Mouse (Mus musculus): ENCODE results near the gene Mical2. TPM values are rescaled to one million over a fixed set of nuclear protein-coding genes. Genes with fewer than 3 reads are reported as not detected.
A peak's percentile ranks its signal among the peaks of the same experiment; 100 is the strongest.

Mical2 gene
- polyA plus RNA-seq, 1 experiment from 2014 or later, result 5.3 TPM

DNA sequence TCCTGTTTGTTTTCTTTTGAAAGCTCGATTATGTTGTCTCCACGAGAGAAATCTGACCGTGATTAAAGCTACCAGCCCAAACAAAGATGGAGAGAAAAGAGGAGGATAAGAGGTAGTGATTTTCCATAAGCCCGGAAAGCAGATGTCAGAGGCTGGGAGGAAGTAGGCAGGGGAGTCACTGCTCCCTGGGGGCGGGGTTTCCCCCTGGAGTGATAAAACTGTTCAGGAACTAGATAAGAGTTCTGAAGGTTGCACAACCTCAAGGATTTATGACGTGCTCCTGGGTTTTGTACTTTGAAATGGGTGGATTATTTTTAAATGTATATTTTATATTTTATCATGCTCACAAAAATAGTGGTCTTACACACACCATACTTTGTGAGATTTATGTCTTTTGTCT lies 8.4 kb upstream of the Mical2 start:
- no peaks in the 10 kb centered on the region for H3K36me3 ChIP-seq (ENCODE audit: control insufficient read depth, insufficient read depth, low read length)
- H3K27me3 ChIP-seq (ENCODE audit: control insufficient read depth, insufficient read depth, low read length), result no peaks in the 10 kb centered on the region
- no peak overlapping the region for H3K9ac ChIP-seq (replicated peaks; ENCODE audit: low read depth, low read length)
- WGBS, result 65% methylated on average over 6 of the region's 6 CpGs
- no peak for ATAC-seq (ENCODE audit: low read depth)
- no peak overlapping the region for H3K4me2 ChIP-seq (ENCODE audit: low read depth, low read length)
- no peaks in the 10 kb centered on the region for H3K9me3 ChIP-seq (ENCODE audit: control insufficient read depth, low read length)
- peaks cover 10% of the 10 kb centered on the region; the same call in 1 of the 2 replicates for H3K4me1 ChIP-seq (ENCODE audit: control insufficient read depth, insufficient read depth, low read length)
- H3K4me3 ChIP-seq (ENCODE audit: low read depth, low read length), result no peak overlapping the region
- no peak overlapping the region for H3K27ac ChIP-seq (ENCODE audit: low read depth, low read length)

GRCm38 (mm10) chr7:112222733-112223524 lies 2.7 kb upstream of the Mical2 start:
- ATAC-seq (ENCODE audit: low read depth), result no peak
- no peak overlapping the region for H3K4me3 ChIP-seq (ENCODE audit: low read depth, low read length)
- no peaks in the 10 kb centered on the region for H3K9me3 ChIP-seq (ENCODE audit: control insufficient read depth, low read length)
- H3K27me3 ChIP-seq (ENCODE audit: control insufficient read depth, insufficient read depth, low read length), result peaks cover 23% of the 10 kb centered on the region
- H3K27ac ChIP-seq (ENCODE audit: low read depth, low read length), result no peak overlapping the region
- H3K4me2 ChIP-seq (ENCODE audit: low read depth, low read length), result no peak overlapping the region
- 68% methylated on average over 7 of the region's 7 CpGs for WGBS
- H3K9ac ChIP-seq (replicated peaks; ENCODE audit: low read depth, low read length), result no peak overlapping the region
- no peaks in the 10 kb centered on the region for H3K36me3 ChIP-seq (ENCODE audit: control insufficient read depth, insufficient read depth, low read length)
- peaks cover 5% of the 10 kb centered on the region for H3K4me1 ChIP-seq (ENCODE audit: control insufficient read depth, insufficient read depth, low read length)

DNA sequence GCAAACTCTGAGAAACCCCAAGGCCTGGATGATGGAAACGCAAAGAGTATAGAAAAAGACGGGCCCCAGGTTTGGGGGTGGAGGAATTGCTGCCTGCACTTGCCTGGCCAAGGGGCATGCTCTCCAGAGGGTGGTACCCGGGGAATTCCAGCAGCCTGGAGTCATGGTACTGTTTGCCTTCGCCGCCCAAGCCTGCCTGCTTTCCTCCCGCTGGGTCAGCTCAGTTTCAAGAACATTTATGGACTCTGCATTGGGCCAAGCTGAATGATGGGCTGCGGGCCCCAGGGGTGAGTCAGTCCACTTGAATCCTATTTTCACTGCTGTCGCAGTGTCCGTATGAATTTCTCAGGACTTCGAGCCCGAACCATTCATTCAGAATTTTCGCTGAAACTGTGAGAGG lies 802 bp upstream of the Mical2 start:
- no peak overlapping the region for H3K4me3 ChIP-seq (ENCODE audit: low read depth, low read length)
- H3K4me2 ChIP-seq (ENCODE audit: low read depth, low read length), result peak overlapping the region; percentile 97; the same call in 1 of the 2 replicates
- no peak overlapping the region for H3K9ac ChIP-seq (replicated peaks; ENCODE audit: low read depth, low read length)
- ATAC-seq (ENCODE audit: low read depth), result no peak
- 61% methylated on average over 12 of the region's 12 CpGs for WGBS
- peaks cover 5% of the 10 kb centered on the region for H3K4me1 ChIP-seq (ENCODE audit: control insufficient read depth, insufficient read depth, low read length)
- no peaks in the 10 kb centered on the region for H3K36me3 ChIP-seq (ENCODE audit: control insufficient read depth, insufficient read depth, low read length)
- H3K27ac ChIP-seq (ENCODE audit: low read depth, low read length), result no peak overlapping the region
- peaks cover 23% of the 10 kb centered on the region for H3K27me3 ChIP-seq (ENCODE audit: control insufficient read depth, insufficient read depth, low read length)
- H3K9me3 ChIP-seq (ENCODE audit: control insufficient read depth, low read length), result no peaks in the 10 kb centered on the region

- no peak overlapping the region for H3K27ac ChIP-seq (ENCODE audit: low read depth, low read length)
- ATAC-seq (ENCODE audit: low read depth), result no peak
These were observed 1.0 kb downstream of the Mical2 start for GRCm38 (mm10) chr7:112226446-112227265.

GRCm38 (mm10) chr7:112227266-112227562 lies 1.6 kb downstream of the Mical2 start:
- Histone ChIP-seq H3K9ac (replicated peaks; ENCODE audit: low read depth, low read length) (no peak overlapping the region), H3K36me3 (ENCODE audit: control insufficient read depth, insufficient read depth, low read length) (no peaks in the 10 kb centered on the region), H3K4me3 (ENCODE audit: low read depth, low read length) (peak overlapping the region; percentile 59; the same call in 1 of the 2 replicates), H3K4me1 (ENCODE audit: control insufficient read depth, insufficient read depth, low read length) (peaks cover 5% of the 10 kb centered on the region), H3K27me3 (ENCODE audit: control insufficient read depth, insufficient read depth, low read length) (peaks cover 23% of the 10 kb centered on the region), H3K27ac (ENCODE audit: low read depth, low read length) (no peak overlapping the region), H3K9me3 (ENCODE audit: control insufficient read depth, low read length) (no peaks in the 10 kb centered on the region), H3K4me2 (ENCODE audit: low read depth, low read length) (0 out of 2 replicates have a peak overlapping the region, but pooled peaks have one; percentile 97)
- no peak for ATAC-seq (ENCODE audit: low read depth)
- 22% methylated on average over 6 of the region's 6 CpGs for WGBS

More at GRCm38 (mm10) chr7:112226446-112227265, 1.0 kb downstream of the Mical2 start:
- H3K9me3 ChIP-seq (ENCODE audit: control insufficient read depth, low read length), result no peaks in the 10 kb centered on the region
- no peaks in the 10 kb centered on the region for H3K36me3 ChIP-seq (ENCODE audit: control insufficient read depth, insufficient read depth, low read length)
- H3K9ac ChIP-seq (replicated peaks; ENCODE audit: low read depth, low read length), result no peak overlapping the region
- H3K4me2 ChIP-seq (ENCODE audit: low read depth, low read length), result peak overlapping the region; percentile 97
- peaks cover 5% of the 10 kb centered on the region for H3K4me1 ChIP-seq (ENCODE audit: control insufficient read depth, insufficient read depth, low read length)
- peak overlapping the region; percentile 59 for H3K4me3 ChIP-seq (ENCODE audit: low read depth, low read length)
- peaks cover 23% of the 10 kb centered on the region for H3K27me3 ChIP-seq (ENCODE audit: control insufficient read depth, insufficient read depth, low read length)
- WGBS, result 3% methylated on average over 24 of the region's 24 CpGs

DNA sequence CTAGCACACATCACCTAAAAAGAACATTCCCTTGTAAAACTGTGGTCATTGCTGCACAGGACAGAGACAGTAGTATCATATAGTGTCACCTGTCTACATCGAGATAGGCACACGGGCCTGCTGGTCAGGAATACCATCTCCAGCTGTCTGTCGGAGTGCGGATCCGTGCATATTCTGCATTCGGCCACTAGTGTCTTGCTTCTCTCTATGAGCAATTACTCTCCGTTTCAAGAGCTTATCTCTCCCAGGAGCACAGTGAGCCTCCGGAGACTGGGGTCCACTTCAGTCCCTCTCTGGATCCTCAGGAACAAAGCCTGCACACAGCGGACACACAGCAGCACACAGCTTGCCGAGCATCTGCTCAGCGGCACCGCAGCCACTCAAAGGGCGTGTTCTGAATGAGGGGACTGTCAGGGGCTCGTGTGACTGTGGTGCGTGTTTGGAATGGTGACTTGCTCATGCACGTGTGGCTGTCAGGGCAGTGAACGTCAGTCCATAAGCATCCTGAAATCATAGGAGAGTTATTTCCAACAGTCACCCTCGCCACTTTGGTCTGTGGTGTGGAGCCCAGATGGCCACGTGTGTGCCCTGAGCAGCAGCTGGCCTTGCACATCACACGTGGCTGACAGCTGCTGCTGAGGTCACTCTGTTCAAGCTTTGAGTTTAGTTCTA lies 3.3 kb downstream of the Mical2 start:
- Histone ChIP-seq H3K9me3 (ENCODE audit: control insufficient read depth, low read length) (no peaks in the 10 kb centered on the region), H3K4me3 (ENCODE audit: low read depth, low read length) (no peak overlapping the region), H3K27me3 (ENCODE audit: control insufficient read depth, insufficient read depth, low read length) (peaks cover 20% of the 10 kb centered on the region), H3K4me1 (ENCODE audit: control insufficient read depth, insufficient read depth, low read length) (peaks cover 10% of the 10 kb centered on the region), H3K36me3 (ENCODE audit: control insufficient read depth, insufficient read depth, low read length) (no peaks in the 10 kb centered on the region), H3K27ac (ENCODE audit: low read depth, low read length) (no peak overlapping the region), H3K4me2 (ENCODE audit: low read depth, low read length) (no peak overlapping the region), H3K9ac (replicated peaks; ENCODE audit: low read depth, low read length) (no peak overlapping the region)
- 58% methylated on average over 20 of the region's 20 CpGs for WGBS
- no peak for ATAC-seq (ENCODE audit: low read depth)

GRCm38 (mm10) chr7:112231731-112232130 lies 6.1 kb downstream of the Mical2 start:
- no peak overlapping the region for H3K9ac ChIP-seq (replicated peaks; ENCODE audit: low read depth, low read length)
- 81% methylated on average over 7 of the region's 7 CpGs for WGBS
- no peaks in the 10 kb centered on the region for H3K36me3 ChIP-seq (ENCODE audit: control insufficient read depth, insufficient read depth, low read length)
- no peak overlapping the region for H3K4me3 ChIP-seq (ENCODE audit: low read depth, low read length)
- ATAC-seq (ENCODE audit: low read depth), result no peak
- H3K4me1 ChIP-seq (ENCODE audit: control insufficient read depth, insufficient read depth, low read length), result peaks cover 6% of the 10 kb centered on the region; the same call in 1 of the 2 replicates
- no peak overlapping the region for H3K4me2 ChIP-seq (ENCODE audit: low read depth, low read length)
- no peaks in the 10 kb centered on the region for H3K9me3 ChIP-seq (ENCODE audit: control insufficient read depth, low read length)
- no peak overlapping the region for H3K27ac ChIP-seq (ENCODE audit: low read depth, low read length)
- peaks cover 10% of the 10 kb centered on the region for H3K27me3 ChIP-seq (ENCODE audit: control insufficient read depth, insufficient read depth, low read length)

GRCm38 (mm10) chr7:112233345-112234005 lies 7.8 kb downstream of the Mical2 start:
- H3K9me3 ChIP-seq (ENCODE audit: control insufficient read depth, low read length), result no peaks in the 10 kb centered on the region
- peak overlapping the region; percentile 8; the same call in 1 of the 2 replicates for H3K9ac ChIP-seq (replicated peaks; ENCODE audit: low read depth, low read length)
- no peaks in the 10 kb centered on the region for H3K27me3 ChIP-seq (ENCODE audit: control insufficient read depth, insufficient read depth, low read length)
- peak; percentile 75; the same call in 1 of the 2 replicates for ATAC-seq (ENCODE audit: low read depth)
- peak overlapping the region; percentile 8; the same call in 1 of the 2 replicates for H3K27ac ChIP-seq (ENCODE audit: low read depth, low read length)
- 0 out of 2 replicates have a peak overlapping the region, but pooled peaks have one; percentile 6 for H3K4me2 ChIP-seq (ENCODE audit: low read depth, low read length)
- H3K4me3 ChIP-seq (ENCODE audit: low read depth, low read length), result no peak overlapping the region
- 4% methylated on average over 7 of the region's 7 CpGs for WGBS
- peaks cover 6% of the 10 kb centered on the region; the same call in 1 of the 2 replicates for H3K4me1 ChIP-seq (ENCODE audit: control insufficient read depth, insufficient read depth, low read length)
- H3K36me3 ChIP-seq (ENCODE audit: control insufficient read depth, insufficient read depth, low read length), result no peaks in the 10 kb centered on the region
